Mouse (Mus musculus): ENCODE data around the gene Usp12.

The Usp12 gene

DNA sequence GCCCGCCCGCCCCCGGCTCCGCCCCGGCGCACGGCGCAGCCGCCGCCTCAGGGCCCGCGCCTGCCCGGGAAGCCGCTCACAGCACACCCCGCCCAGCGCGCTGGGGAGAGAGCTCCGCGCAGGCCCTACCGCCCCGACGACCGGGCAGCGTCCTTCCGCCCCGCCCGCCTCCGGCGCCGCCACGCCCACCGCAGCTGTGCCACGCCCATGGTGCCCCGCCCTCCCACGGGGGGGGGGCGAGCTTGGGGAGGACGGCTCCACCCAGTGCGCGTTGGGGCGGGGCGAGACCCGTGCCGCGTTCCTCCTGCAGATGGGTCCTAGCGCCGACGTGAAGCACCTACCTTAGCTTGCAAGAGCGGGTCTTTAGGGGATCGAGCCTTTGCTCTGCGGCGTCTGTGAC is at the start of gene Usp12:
TSS of gene Usp12 (minus strand) at position 154 of the 400 bp plus-strand sequence.
- DNase-seq (ENCODE audit: low spot score), result peak; percentile 96

DNA sequence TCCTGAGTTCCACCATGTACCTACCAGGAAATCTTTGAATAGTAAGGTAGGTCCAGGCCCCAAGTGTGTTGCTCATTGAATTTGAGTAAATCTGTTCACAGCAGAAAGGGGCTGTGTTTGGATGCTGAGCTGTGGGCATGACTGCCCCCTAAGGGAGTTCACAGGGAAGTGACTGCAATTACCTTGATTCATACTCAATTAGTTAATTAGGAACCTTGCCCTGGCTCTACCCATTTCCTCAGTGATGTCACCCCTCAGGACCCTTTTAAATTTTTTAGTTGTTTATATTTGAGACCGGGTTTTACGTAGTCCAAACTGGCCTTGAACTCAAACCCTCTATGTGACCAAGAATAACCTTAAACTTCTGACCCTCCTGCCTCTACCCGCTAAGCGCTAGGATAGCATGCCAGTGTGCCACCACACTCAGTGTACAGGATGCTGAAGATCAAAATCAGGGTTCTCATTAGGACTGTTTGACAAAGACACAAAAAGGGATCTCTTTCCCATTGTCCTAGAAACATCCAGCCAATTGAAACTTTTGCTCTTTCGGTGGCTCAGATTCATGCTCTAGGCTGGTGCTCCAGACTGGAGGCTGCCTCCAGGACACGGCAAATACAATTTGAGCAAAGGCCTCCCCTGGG is 49.6 kb upstream of the Usp12 start:
- no peak for DNase-seq (ENCODE audit: low spot score)

- DNase-seq (ENCODE audit: low spot score), result no peak
Measured at GRCm38 (mm10) chr5:146841996-146842395, 47.2 kb upstream of the Usp12 start.

DNA sequence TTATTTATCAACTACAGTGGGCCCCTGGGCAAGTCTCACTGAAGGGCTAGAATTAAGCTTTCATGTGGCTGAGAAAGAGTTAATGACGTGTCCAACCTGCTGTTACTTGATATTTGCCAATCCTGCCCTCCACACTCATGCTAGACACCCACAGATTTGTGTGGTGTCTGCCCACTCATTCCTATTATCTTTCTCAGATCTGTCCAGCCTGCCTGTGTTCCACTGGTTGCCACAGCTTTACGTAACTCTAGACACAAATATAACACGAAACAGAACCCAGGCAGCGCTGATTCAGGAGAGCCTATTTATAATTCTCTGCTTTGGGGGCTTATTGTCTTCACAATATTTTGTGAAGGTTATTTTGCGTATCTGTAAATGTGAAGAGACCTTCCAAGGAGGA is 46.5 kb upstream of the Usp12 start:
- DNase-seq (ENCODE audit: low spot score), result no peak

DNA sequence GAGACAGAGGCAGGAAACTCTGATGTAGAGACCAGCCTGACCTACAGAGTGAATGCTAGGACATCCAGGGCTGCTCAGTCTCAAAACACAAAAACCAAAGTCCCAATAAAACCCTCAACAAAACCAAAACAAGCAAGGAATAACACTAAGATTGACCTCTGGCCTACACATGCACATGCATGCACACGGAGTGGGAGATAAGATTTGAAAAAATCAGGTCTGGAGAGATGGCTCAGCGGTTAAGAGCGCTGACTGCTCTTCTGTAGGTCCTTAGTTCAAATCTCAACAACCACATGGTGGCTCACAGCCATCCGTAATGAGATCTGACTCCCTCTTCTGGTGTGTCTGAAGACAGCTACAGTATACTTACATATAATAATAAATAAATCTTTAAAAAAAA is 45.6 kb upstream of the Usp12 start:
- DNase-seq (ENCODE audit: low spot score), result no peak

GRCm38 (mm10) chr5:146839760-146840159 is 45.0 kb upstream of the Usp12 start:
- DNase-seq (ENCODE audit: low spot score), result no peak

DNA sequence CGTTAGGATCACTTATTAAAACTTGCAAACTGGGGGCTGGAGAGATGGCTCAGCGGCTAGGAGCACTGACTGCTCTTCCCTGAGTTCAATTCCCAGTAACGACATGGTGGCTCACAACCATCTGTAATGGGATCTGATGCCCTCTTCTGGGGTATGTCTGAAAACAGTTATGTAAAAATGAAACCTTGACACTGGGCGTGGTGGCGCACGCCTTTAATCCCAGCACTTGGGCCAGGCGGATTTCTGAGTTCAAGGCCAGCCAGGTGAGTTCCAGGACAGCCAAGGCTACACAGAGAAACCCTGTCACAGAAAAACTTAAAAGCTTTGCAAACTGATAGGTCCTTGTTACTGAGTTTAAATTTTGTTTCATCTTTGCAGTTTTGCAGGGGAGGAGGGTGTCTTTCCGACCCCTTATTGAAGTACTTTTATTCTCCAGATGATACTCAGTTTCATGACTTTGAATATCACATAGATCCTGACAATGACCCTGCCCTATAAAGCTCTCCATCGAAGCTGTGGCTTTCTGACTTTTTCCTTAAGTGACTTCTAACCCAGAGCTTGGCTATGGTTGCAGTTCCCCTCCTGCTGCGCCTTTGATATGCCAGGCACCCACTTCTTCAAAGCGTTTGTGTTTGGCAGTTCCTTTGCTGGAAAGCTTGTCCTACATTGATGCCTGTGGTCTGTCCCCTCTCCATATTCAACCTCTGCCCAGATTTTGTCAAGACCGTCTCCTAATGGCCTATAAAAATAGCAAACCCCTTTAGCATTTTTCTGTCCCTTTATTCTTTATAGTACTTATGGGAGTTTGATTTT is 44.2 kb upstream of the Usp12 start:
- no peak for DNase-seq (ENCODE audit: low spot score)

DNA sequence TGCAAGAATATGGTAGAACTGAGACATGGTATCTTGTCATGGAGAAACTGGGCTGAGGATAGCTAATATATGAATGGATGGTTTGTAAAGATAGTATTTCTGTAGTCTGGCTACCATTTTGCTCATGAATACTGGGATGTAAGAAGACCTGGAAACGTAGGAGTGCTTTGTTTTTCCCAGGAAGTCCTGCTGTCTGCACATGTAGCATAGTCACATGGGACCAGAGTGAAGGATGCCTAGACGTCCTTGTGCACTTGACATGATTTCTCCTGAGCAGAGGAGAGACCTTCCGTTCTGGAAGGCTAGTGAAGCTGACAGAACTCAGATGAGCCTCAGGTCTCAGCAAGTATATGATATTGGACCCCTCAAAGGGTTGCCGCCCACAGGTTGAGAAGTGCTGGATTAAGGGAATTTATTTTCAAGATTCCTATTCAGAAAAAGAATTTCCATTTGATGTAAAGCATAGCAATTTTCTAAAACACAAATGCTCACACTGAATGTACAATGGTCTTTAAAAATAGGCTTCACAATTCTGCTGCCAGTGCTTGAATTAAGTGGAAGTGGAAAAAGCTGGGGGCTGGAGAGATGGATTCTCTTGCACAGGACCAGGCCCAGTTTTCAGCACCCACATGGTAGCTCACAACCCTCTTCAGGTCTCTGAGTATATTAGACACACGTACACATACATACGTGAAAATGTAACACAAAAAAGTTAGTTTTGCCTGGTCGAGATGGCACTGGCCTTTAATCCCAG is 43.3 kb upstream of the Usp12 start:
- no peak for DNase-seq (ENCODE audit: low spot score)

DNA sequence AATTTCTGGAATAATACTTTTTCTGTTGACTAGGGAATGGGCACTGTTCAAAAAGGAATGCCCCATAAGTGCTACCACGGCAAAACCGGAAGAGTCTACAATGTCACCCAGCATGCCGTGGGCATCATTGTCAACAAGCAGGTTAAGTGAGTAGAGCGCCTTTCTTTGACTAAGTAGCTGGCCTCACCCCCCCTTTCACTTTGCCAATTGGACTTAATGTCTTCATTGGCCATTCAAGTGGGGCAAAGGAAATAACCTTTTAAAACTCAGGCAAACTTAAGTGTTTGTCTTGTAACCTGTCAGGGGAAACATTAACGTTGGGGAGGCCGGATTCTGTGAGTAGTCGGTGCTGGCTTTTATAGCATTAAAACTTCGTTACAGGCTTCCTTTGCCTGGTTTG is 40.2 kb upstream of the Usp12 start:
- no peak for DNase-seq (ENCODE audit: low spot score)

DNA sequence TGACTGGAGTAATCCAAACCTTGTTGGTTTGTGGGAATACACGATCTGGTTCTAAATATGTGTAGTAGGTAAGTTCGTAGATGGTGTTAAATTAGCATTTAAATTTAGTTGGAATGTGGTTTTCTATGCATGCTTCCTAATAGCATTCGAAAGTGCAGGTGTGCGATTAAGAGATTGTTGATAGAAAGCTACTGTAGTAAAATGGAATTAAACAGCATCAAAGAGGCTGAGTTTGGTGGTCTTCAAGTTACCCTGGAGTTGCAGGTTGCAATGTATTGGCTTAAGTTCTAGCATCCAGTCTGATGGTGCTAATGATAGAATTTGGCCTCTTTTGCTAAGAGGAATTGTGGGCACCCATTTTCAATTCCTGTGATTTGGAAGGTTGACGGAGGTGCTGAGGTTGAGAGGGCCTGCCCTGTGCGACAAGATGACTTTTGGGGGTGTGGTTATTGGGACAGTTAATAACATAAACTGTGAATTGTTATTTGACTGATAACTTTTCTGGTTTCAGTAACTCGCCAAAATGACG is 38.9 kb upstream of the Usp12 start:
- no peak for DNase-seq (ENCODE audit: low spot score)

- peak; percentile 93 for DNase-seq (ENCODE audit: low spot score)
Measured at GRCm38 (mm10) chr5:146832769-146833448, 38.1 kb upstream of the Usp12 start, which contains the start of gene Rpl21. TSS of gene Rpl21 (plus strand) at chr5:146832890.

DNA sequence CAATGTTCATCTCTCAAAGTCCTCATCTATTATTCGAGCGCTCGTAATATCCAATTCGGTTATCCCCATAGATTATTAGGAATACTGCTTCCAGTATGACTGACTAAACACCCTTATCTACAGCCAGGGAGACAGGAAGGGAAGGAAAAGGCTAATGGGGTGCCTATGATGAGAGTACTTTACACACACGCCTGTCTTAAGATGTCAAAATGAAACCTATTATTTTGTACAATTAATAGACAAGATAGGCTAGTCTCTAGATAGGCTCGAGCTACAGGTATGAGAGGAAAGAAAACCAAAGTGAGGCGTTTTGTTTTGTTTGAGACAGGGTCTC is 37.6 kb upstream of the Usp12 start:
- no peak for DNase-seq (ENCODE audit: low spot score)

- no peak for DNase-seq (ENCODE audit: low spot score)
Measured at GRCm38 (mm10) chr5:146829528-146829927, 34.7 kb upstream of the Usp12 start.

DNA sequence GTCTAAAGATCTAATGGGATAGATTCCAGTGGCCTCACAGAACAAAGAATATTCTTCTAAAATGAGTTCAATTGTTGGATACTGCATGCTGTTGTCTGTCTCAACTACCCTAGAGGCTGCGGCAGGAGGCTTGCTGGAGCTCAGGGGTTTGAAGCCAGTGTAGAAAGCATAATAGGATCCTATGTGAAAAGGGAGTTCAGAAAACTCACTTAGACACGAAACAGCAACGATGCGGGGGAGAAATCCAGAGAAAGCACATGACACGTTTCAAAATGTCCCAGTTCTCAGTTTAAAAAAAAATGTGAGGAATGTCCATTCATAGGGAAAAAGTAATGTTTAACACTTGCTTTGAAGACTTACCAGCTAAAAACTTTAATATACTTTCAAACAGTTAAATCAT is 28.2 kb upstream of the Usp12 start:
- no peak for DNase-seq (ENCODE audit: low spot score)

- DNase-seq (ENCODE audit: low spot score), result no peak
Measured at GRCm38 (mm10) chr5:146818906-146819623, 24.3 kb upstream of the Usp12 start.

- DNase-seq (ENCODE audit: low spot score), result no peak
Measured at GRCm38 (mm10) chr5:146817583-146817982, 22.8 kb upstream of the Usp12 start.

- DNase-seq (ENCODE audit: low spot score), result no peak
Measured at GRCm38 (mm10) chr5:146815394-146815793, 20.6 kb upstream of the Usp12 start.

GRCm38 (mm10) chr5:146813421-146813820 is 18.6 kb upstream of the Usp12 start:
- no peak for DNase-seq (ENCODE audit: low spot score)

GRCm38 (mm10) chr5:146812866-146813265 is 18.1 kb upstream of the Usp12 start:
- no peak for DNase-seq (ENCODE audit: low spot score)

DNA sequence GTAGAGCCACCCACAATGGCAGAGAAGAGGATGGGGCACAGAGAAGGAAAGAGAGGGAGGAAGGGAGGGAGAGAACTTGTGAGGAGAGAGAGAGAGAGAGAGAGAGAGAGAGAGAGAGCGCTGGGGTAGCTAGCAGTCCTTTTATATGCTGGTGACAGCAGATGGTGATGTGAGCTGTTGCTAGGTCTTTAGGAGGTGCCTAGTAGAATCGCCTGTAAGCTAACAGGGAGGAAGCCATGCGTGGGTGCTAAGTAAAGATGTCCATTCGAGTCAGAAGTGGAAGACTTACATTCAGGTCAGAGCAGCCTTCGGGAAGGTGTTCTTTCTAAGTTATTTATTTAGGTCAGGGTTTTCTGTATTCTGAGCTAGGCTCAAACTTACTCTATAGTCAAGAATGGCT is 15.1 kb upstream of the Usp12 start:
- DNase-seq (ENCODE audit: low spot score), result no peak

DNA sequence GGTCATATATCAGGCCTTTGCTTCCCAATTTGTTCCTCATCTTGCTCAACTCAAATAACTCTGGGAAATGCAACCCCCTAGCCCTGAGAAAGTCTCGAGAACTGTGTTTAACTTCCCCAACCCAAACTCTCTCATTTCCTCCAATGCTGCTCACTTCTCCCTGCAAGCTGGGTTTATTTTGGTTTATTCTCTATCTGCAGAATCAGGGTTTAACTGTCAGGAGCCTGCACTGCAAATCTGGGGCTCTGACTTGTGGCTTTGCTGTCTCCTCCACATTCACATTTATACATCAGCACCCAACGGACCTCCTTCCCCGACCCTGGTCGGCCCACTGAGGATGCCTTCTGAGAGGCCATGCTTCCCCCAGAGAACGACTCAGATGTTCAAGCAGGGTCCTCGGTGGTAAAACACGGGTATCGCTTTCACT is 11.2 kb upstream of the Usp12 start:
- DNase-seq (ENCODE audit: low spot score), result no peak

All from left cerebral cortex, adult 11 months (tissue).